Mouse (Mus musculus): ENCODE measurements around the gene Slc35b3.

The Slc35b3 gene

GRCm38 (mm10) chr13:38960063-38961050 is at the start of gene Slc35b3:
Gene Slc35b3, minus strand, starts transcription at chr13:38960875.
- peak; percentile 88 for DNase-seq (ENCODE audit: low read depth, low spot score)

- no peak for DNase-seq (ENCODE audit: low read depth, low spot score)
Observed at GRCm38 (mm10) chr13:39010280-39010679, 49.6 kb upstream of the Slc35b3 start.

GRCm38 (mm10) chr13:39003101-39003762 is 42.6 kb upstream of the Slc35b3 start:
- no peak for DNase-seq (ENCODE audit: low read depth, low spot score)

- no peak for DNase-seq (ENCODE audit: low read depth, low spot score)
Observed at GRCm38 (mm10) chr13:39002424-39002823, 41.7 kb upstream of the Slc35b3 start.

GRCm38 (mm10) chr13:39001434-39001833 is 40.8 kb upstream of the Slc35b3 start:
- no peak for DNase-seq (ENCODE audit: low read depth, low spot score)

- no peak for DNase-seq (ENCODE audit: low read depth, low spot score)
Observed at GRCm38 (mm10) chr13:38998958-38999357, 38.3 kb upstream of the Slc35b3 start.

- no peak for DNase-seq (ENCODE audit: low read depth, low spot score)
Observed at GRCm38 (mm10) chr13:38992529-38992928, 31.9 kb upstream of the Slc35b3 start.

- no peak for DNase-seq (ENCODE audit: low read depth, low spot score)
Observed at GRCm38 (mm10) chr13:38983751-38984150, 23.1 kb upstream of the Slc35b3 start.

GRCm38 (mm10) chr13:38980900-38981299 is 20.2 kb upstream of the Slc35b3 start:
- DNase-seq (ENCODE audit: low read depth, low spot score): no peak

- no peak for DNase-seq (ENCODE audit: low read depth, low spot score)
Observed at GRCm38 (mm10) chr13:38976978-38977377, 16.3 kb upstream of the Slc35b3 start.

GRCm38 (mm10) chr13:38975853-38976252 is 15.2 kb upstream of the Slc35b3 start:
- DNase-seq (ENCODE audit: low read depth, low spot score): no peak

- DNase-seq (ENCODE audit: low read depth, low spot score): no peak
Observed at GRCm38 (mm10) chr13:38972602-38973001, 11.9 kb upstream of the Slc35b3 start.

GRCm38 (mm10) chr13:38971047-38971446 is 10.4 kb upstream of the Slc35b3 start:
- no peak for DNase-seq (ENCODE audit: low read depth, low spot score)

GRCm38 (mm10) chr13:38967518-38967917 is 6.8 kb upstream of the Slc35b3 start:
- no peak for DNase-seq (ENCODE audit: low read depth, low spot score)

GRCm38 (mm10) chr13:38966922-38967448 is 6.3 kb upstream of the Slc35b3 start:
- DNase-seq (ENCODE audit: low read depth, low spot score): no peak

GRCm38 (mm10) chr13:38962771-38963170 is 2.1 kb upstream of the Slc35b3 start:
- no peak for DNase-seq (ENCODE audit: low read depth, low spot score)

- DNase-seq (ENCODE audit: low read depth, low spot score): no peak
Observed at GRCm38 (mm10) chr13:38958037-38958436, 2.6 kb downstream of the Slc35b3 start.

GRCm38 (mm10) chr13:38946296-38947012 is 14.2 kb downstream of the Slc35b3 start:
- DNase-seq (ENCODE audit: low read depth, low spot score): no peak

- no peak for DNase-seq (ENCODE audit: low read depth, low spot score)
Observed at GRCm38 (mm10) chr13:38945767-38946166, 14.9 kb downstream of the Slc35b3 start.

GRCm38 (mm10) chr13:38944951-38945350 is 15.7 kb downstream of the Slc35b3 start:
- no peak for DNase-seq (ENCODE audit: low read depth, low spot score)

GRCm38 (mm10) chr13:38941786-38942185 is 18.9 kb downstream of the Slc35b3 start:
- DNase-seq (ENCODE audit: low read depth, low spot score): no peak

- DNase-seq (ENCODE audit: low read depth, low spot score): no peak
Observed at GRCm38 (mm10) chr13:38941280-38941679, 19.4 kb downstream of the Slc35b3 start.

Data from CD4-positive helper T cell, adult 2 months (primary cell).